Mouse (Mus musculus) embryonic facial prominence, embryonic 10.5 days (tissue): ENCODE results near the gene Cmss1. TPM values are rescaled to one million over a fixed set of nuclear protein-coding genes. Genes with fewer than 3 reads are reported as not detected.

Source experiments
- DNase-seq: peaks from one replicate; pipeline ENCODE4 v3.0.0-alpha.2; 2017; ENCODE audit warnings: low spot score
- H3K27ac ChIP-seq: fragments of 300-500 bp; sonication (generic); replicated peaks from 2 replicates; pipeline ENCODE4 v1.5.1; 2016; ENCODE audit warnings: mild to moderate bottlenecking
- H3K27me3 ChIP-seq: fragments of 300-500 bp; sonication (generic); replicated peaks from 2 replicates; pipeline ENCODE4 v1.6.1; 2016; ENCODE audit warnings: low read depth, mild to moderate bottlenecking; ENCODE audit not compliant: poor library complexity, severe bottlenecking
- H3K36me3 ChIP-seq: fragments of 300-500 bp; sonication (generic); replicated peaks from 2 replicates; pipeline ENCODE4 v1.6.1; 2016; ENCODE audit warnings: mild to moderate bottlenecking, moderate library complexity
- H3K4me1 ChIP-seq: fragments of 300-500 bp; sonication (generic); 2 replicates; pipeline ENCODE4 v1.6.1; 2016
- H3K4me3 ChIP-seq: fragments of 300-500 bp; sonication (generic); 2 replicates; pipeline ENCODE4 v1.5.1; 2016; ENCODE audit warnings: mild to moderate bottlenecking, moderate library complexity
- H3K9me3 ChIP-seq: fragments of 300-500 bp; sonication (generic); 2 replicates; pipeline ENCODE4 v1.6.1; 2016; ENCODE audit warnings: mild to moderate bottlenecking
- WGBS: fragments of 180-500 bp; shearing (Covaris S2); methylation state at CpG from one replicate; pipeline ENCODE4 v1.1.7; 2016; 5-methylcytosine and 5-hydroxymethylcytosine counted together
- polyA plus RNA-seq: library from polyadenylated mRNA; unstranded; fragments of >200 nt; fragmentation: Nextera tagmentation; extraction: Ambion mirVana; gene quantifications from 2 replicates; pipeline ENCODE4 v1.2.1, GENCODE M21; 2016

The Cmss1 gene
- polyA plus RNA-seq, 1 experiment from 2014 or later = 58.1 TPM

GRCm38 (mm10) chr16:57504728-57505127 lies 101.9 kb downstream of the Cmss1 start:
- Histone ChIP-seq H3K27ac (no peak overlapping the region), H3K27me3 (no peaks in the 10 kb centered on the region), H3K9me3 (no peaks in the 10 kb centered on the region), H3K4me3 (no peak overlapping the region), H3K36me3 (no peaks in the 10 kb centered on the region), H3K4me1 (peaks cover 12% of the 10 kb centered on the region)
- no peak for DNase-seq
- 87% methylated on average over 4 of the region's 4 CpGs for WGBS

GRCm38 (mm10) chr16:57502761-57503160 lies 103.9 kb downstream of the Cmss1 start:
- H3K9me3 ChIP-seq = no peaks in the 10 kb centered on the region
- no peaks in the 10 kb centered on the region for H3K27me3 ChIP-seq
- no peaks in the 10 kb centered on the region for H3K36me3 ChIP-seq
- H3K27ac ChIP-seq = no peak overlapping the region
- H3K4me1 ChIP-seq = peaks cover 12% of the 10 kb centered on the region
- H3K4me3 ChIP-seq = no peak overlapping the region
- 58% methylated on average over 5 of the region's 5 CpGs for WGBS
- no peak for DNase-seq

GRCm38 (mm10) chr16:57502230-57502629 lies 104.4 kb downstream of the Cmss1 start:
- H3K27me3 ChIP-seq = no peaks in the 10 kb centered on the region
- no peaks in the 10 kb centered on the region for H3K36me3 ChIP-seq
- 37% methylated on average over 2 of the region's 2 CpGs for WGBS
- H3K27ac ChIP-seq = no peak overlapping the region
- no peak overlapping the region for H3K4me3 ChIP-seq
- no peaks in the 10 kb centered on the region for H3K9me3 ChIP-seq
- no peak for DNase-seq
- peaks cover 13% of the 10 kb centered on the region for H3K4me1 ChIP-seq

GRCm38 (mm10) chr16:57500851-57501250 lies 105.8 kb downstream of the Cmss1 start:
- H3K27ac ChIP-seq = no peak overlapping the region
- H3K36me3 ChIP-seq = no peaks in the 10 kb centered on the region
- WGBS = 69% methylated on average over 3 of the region's 3 CpGs
- H3K9me3 ChIP-seq = no peaks in the 10 kb centered on the region
- DNase-seq = no peak
- peaks cover 22% of the 10 kb centered on the region for H3K4me1 ChIP-seq
- H3K27me3 ChIP-seq = no peaks in the 10 kb centered on the region
- no peak overlapping the region for H3K4me3 ChIP-seq

- DNase-seq = no peak
- 62% methylated on average over 10 of the region's 10 CpGs for whole genome bisulfite sequencing
- Histone ChIP-seq H3K36me3 (no peaks in the 10 kb centered on the region), H3K27ac (no peak overlapping the region; the same call in 1 of the 2 replicates), H3K9me3 (no peaks in the 10 kb centered on the region), H3K27me3 (no peaks in the 10 kb centered on the region), H3K4me1 (peaks cover 10% of the 10 kb centered on the region), H3K4me3 (no peak overlapping the region)
Observed at GRCm38 (mm10) chr16:57496437-57497173, 110.1 kb downstream of the Cmss1 start.

- no peak for DNase-seq
- no peak overlapping the region for H3K27ac ChIP-seq
- WGBS = 88% methylated on average over 10 of the region's 10 CpGs
- H3K9me3 ChIP-seq = no peaks in the 10 kb centered on the region
- H3K4me1 ChIP-seq = peaks cover 10% of the 10 kb centered on the region
- no peak overlapping the region for H3K4me3 ChIP-seq
- H3K36me3 ChIP-seq = no peaks in the 10 kb centered on the region
- no peaks in the 10 kb centered on the region for H3K27me3 ChIP-seq
Observed at GRCm38 (mm10) chr16:57495476-57496203, 111.0 kb downstream of the Cmss1 start.

GRCm38 (mm10) chr16:57491853-57492252 lies 114.8 kb downstream of the Cmss1 start:
- Histone ChIP-seq H3K27me3 (no peaks in the 10 kb centered on the region), H3K36me3 (no peaks in the 10 kb centered on the region), H3K4me1 (peaks cover 12% of the 10 kb centered on the region), H3K9me3 (no peaks in the 10 kb centered on the region), H3K4me3 (no peak overlapping the region), H3K27ac (no peak overlapping the region)
- no peak for DNase-seq
- 95% methylated on average over 4 of the region's 4 CpGs for WGBS

- Histone ChIP-seq H3K9me3 (no peaks in the 10 kb centered on the region), H3K4me1 (peaks cover 12% of the 10 kb centered on the region), H3K27me3 (no peaks in the 10 kb centered on the region), H3K36me3 (no peaks in the 10 kb centered on the region), H3K4me3 (no peak overlapping the region), H3K27ac (no peak overlapping the region)
- WGBS = 92% methylated on average over 8 of the region's 8 CpGs
- no peak for DNase-seq
Observed at GRCm38 (mm10) chr16:57490691-57491090, 116.0 kb downstream of the Cmss1 start.

- H3K4me1 ChIP-seq = peaks cover 12% of the 10 kb centered on the region
- H3K36me3 ChIP-seq = no peaks in the 10 kb centered on the region
- no peaks in the 10 kb centered on the region for H3K9me3 ChIP-seq
- H3K4me3 ChIP-seq = no peak overlapping the region
- no peak overlapping the region for H3K27ac ChIP-seq
- no peak for DNase-seq
- H3K27me3 ChIP-seq = no peaks in the 10 kb centered on the region
Observed at GRCm38 (mm10) chr16:57488661-57489060, 118.0 kb downstream of the Cmss1 start.

- H3K4me3 ChIP-seq = no peak overlapping the region
- no peaks in the 10 kb centered on the region for H3K36me3 ChIP-seq
- peaks cover 12% of the 10 kb centered on the region for H3K4me1 ChIP-seq
- WGBS = 90% methylated on average over 5 of the region's 5 CpGs
- no peaks in the 10 kb centered on the region for H3K27me3 ChIP-seq
- no peak for DNase-seq
- H3K9me3 ChIP-seq = no peaks in the 10 kb centered on the region
- H3K27ac ChIP-seq = peak overlapping the region; percentile 30
Observed at GRCm38 (mm10) chr16:57486266-57486665, 120.4 kb downstream of the Cmss1 start.

- Histone ChIP-seq H3K36me3 (no peaks in the 10 kb centered on the region), H3K27ac (no peak overlapping the region), H3K9me3 (no peaks in the 10 kb centered on the region), H3K4me3 (no peak overlapping the region), H3K4me1 (peaks cover 12% of the 10 kb centered on the region), H3K27me3 (no peaks in the 10 kb centered on the region)
- DNase-seq = no peak
- WGBS = 92% methylated on average over 9 of the region's 9 CpGs
Observed at GRCm38 (mm10) chr16:57485265-57485664, 121.4 kb downstream of the Cmss1 start.

GRCm38 (mm10) chr16:57484043-57484795 lies 122.4 kb downstream of the Cmss1 start:
- H3K4me3 ChIP-seq = no peak overlapping the region
- H3K27ac ChIP-seq = no peak overlapping the region
- peaks cover 12% of the 10 kb centered on the region for H3K4me1 ChIP-seq
- H3K9me3 ChIP-seq = no peaks in the 10 kb centered on the region
- WGBS = 83% methylated on average over 12 of the region's 12 CpGs
- no peak for DNase-seq
- no peaks in the 10 kb centered on the region for H3K36me3 ChIP-seq
- H3K27me3 ChIP-seq = no peaks in the 10 kb centered on the region
